Mouse (Mus musculus): Measurements from ENCODE around the gene Ltb4r1. TPM values are rescaled to one million over a fixed set of nuclear protein-coding genes. Genes with fewer than 3 reads are reported as not detected.

Gene Ltb4r1
- polyA plus RNA-seq, 1 experiment from 2014 or later: 1.0 TPM

GRCm38 (mm10) chr14:55779656-55780055 is 13.9 kb downstream of the Ltb4r1 start:
- H3K4me3 ChIP-seq (ENCODE audit: low read length): no peak overlapping the region
- ATAC-seq: no peak
- no peak overlapping the region for H3K27ac ChIP-seq (ENCODE audit: low read length)
- H3K4me2 ChIP-seq (ENCODE audit: low read depth, low read length): no peak overlapping the region
- H3K9ac ChIP-seq (ENCODE audit: low read depth, low read length): no peak overlapping the region
- 60% methylated on average over 16 of the region's 16 CpGs for WGBS
- no peaks in the 10 kb centered on the region for H3K27me3 ChIP-seq (replicated peaks; ENCODE audit: control insufficient read depth, insufficient read depth, low read length)
- no peaks in the 10 kb centered on the region for H3K9me3 ChIP-seq (ENCODE audit: control insufficient read depth, low read length)
- H3K36me3 ChIP-seq (ENCODE audit: control insufficient read depth, insufficient read depth, low read length): no peaks in the 10 kb centered on the region
- peaks cover 25% of the 10 kb centered on the region for H3K4me1 ChIP-seq (ENCODE audit: control insufficient read depth, insufficient read depth, low read length)

- no peak overlapping the region for H3K4me2 ChIP-seq (ENCODE audit: low read depth, low read length)
- H3K9me3 ChIP-seq (ENCODE audit: control insufficient read depth, low read length): no peaks in the 10 kb centered on the region
- no peak overlapping the region for H3K27ac ChIP-seq (ENCODE audit: low read length)
- no peak overlapping the region for H3K4me3 ChIP-seq (ENCODE audit: low read length)
- peaks cover 25% of the 10 kb centered on the region for H3K4me1 ChIP-seq (ENCODE audit: control insufficient read depth, insufficient read depth, low read length)
- no peak overlapping the region for H3K9ac ChIP-seq (ENCODE audit: low read depth, low read length)
- no peaks in the 10 kb centered on the region for H3K27me3 ChIP-seq (replicated peaks; ENCODE audit: control insufficient read depth, insufficient read depth, low read length)
- no peak for ATAC-seq
- no peaks in the 10 kb centered on the region for H3K36me3 ChIP-seq (ENCODE audit: control insufficient read depth, insufficient read depth, low read length)
- WGBS: 82% methylated on average over 11 of the region's 11 CpGs
Measured at GRCm38 (mm10) chr14:55780736-55781135, 15.0 kb downstream of the Ltb4r1 start.

GRCm38 (mm10) chr14:55781310-55781709 is 15.5 kb downstream of the Ltb4r1 start:
- Histone ChIP-seq H3K36me3 (ENCODE audit: control insufficient read depth, insufficient read depth, low read length) (no peaks in the 10 kb centered on the region), H3K4me2 (ENCODE audit: low read depth, low read length) (peak overlapping the region; percentile 42), H3K9ac (ENCODE audit: low read depth, low read length) (no peak overlapping the region), H3K4me1 (ENCODE audit: control insufficient read depth, insufficient read depth, low read length) (peaks cover 25% of the 10 kb centered on the region), H3K4me3 (ENCODE audit: low read length) (no peak overlapping the region; the same call in 1 of the 2 replicates), H3K27me3 (replicated peaks; ENCODE audit: control insufficient read depth, insufficient read depth, low read length) (no peaks in the 10 kb centered on the region), H3K27ac (ENCODE audit: low read length) (no peak overlapping the region), H3K9me3 (ENCODE audit: control insufficient read depth, low read length) (no peaks in the 10 kb centered on the region)
- WGBS: 17% methylated on average over 14 of the region's 14 CpGs
- ATAC-seq: peak; percentile 70

- H3K27ac ChIP-seq (ENCODE audit: low read length): 0 out of 2 replicates have a peak overlapping the region, but pooled peaks have one; percentile 27
Measured at GRCm38 (mm10) chr14:55782361-55782960, 16.7 kb downstream of the Ltb4r1 start.

GRCm38 (mm10) chr14:55783171-55783957 is 17.6 kb downstream of the Ltb4r1 start:
- no peaks in the 10 kb centered on the region for H3K36me3 ChIP-seq (ENCODE audit: control insufficient read depth, insufficient read depth, low read length)
- H3K4me3 ChIP-seq (ENCODE audit: low read length): peak overlapping the region; percentile 48
- peak; percentile 35 for ATAC-seq
- H3K9ac ChIP-seq (ENCODE audit: low read depth, low read length): peak overlapping the region; percentile 67
- WGBS: 9% methylated on average over 31 of the region's 31 CpGs
- peak overlapping the region; percentile 69 for H3K27ac ChIP-seq (ENCODE audit: low read length)
- H3K4me2 ChIP-seq (ENCODE audit: low read depth, low read length): peak overlapping the region; percentile 60
- H3K9me3 ChIP-seq (ENCODE audit: control insufficient read depth, low read length): no peaks in the 10 kb centered on the region
- no peaks in the 10 kb centered on the region for H3K27me3 ChIP-seq (replicated peaks; ENCODE audit: control insufficient read depth, insufficient read depth, low read length)
- H3K4me1 ChIP-seq (ENCODE audit: control insufficient read depth, insufficient read depth, low read length): peaks cover 17% of the 10 kb centered on the region

More at GRCm38 (mm10) chr14:55782361-55782960, 16.7 kb downstream of the Ltb4r1 start:
- H3K4me3 ChIP-seq (ENCODE audit: low read length): peak overlapping the region; percentile 48
- no peaks in the 10 kb centered on the region for H3K36me3 ChIP-seq (ENCODE audit: control insufficient read depth, insufficient read depth, low read length)
- peaks cover 16% of the 10 kb centered on the region for H3K4me1 ChIP-seq (ENCODE audit: control insufficient read depth, insufficient read depth, low read length)
- peak overlapping the region; percentile 60 for H3K4me2 ChIP-seq (ENCODE audit: low read depth, low read length)
- WGBS: 66% methylated on average over 9 of the region's 9 CpGs
- no peak for ATAC-seq
- H3K27me3 ChIP-seq (replicated peaks; ENCODE audit: control insufficient read depth, insufficient read depth, low read length): no peaks in the 10 kb centered on the region
- H3K9ac ChIP-seq (ENCODE audit: low read depth, low read length): peak overlapping the region; percentile 36; the same call in 1 of the 2 replicates
- H3K9me3 ChIP-seq (ENCODE audit: control insufficient read depth, low read length): no peaks in the 10 kb centered on the region

- Histone ChIP-seq H3K9ac (ENCODE audit: low read depth, low read length) (peak within 1 kb of the TSS; percentile 67), H3K4me2 (ENCODE audit: low read depth, low read length) (peak within 1 kb of the TSS; percentile 60), H3K27ac (ENCODE audit: low read length) (peak within 1 kb of the TSS; percentile 69), H3K4me3 (ENCODE audit: low read length) (peak within 1 kb of the TSS; percentile 48), H3K27me3 (replicated peaks; ENCODE audit: control insufficient read depth, insufficient read depth, low read length) (no peaks in the 10 kb centered on the region), H3K36me3 (ENCODE audit: control insufficient read depth, insufficient read depth, low read length) (no peaks in the 10 kb centered on the region), H3K4me1 (ENCODE audit: control insufficient read depth, insufficient read depth, low read length) (peaks cover 17% of the 10 kb centered on the region), H3K9me3 (ENCODE audit: control insufficient read depth, low read length) (no peaks in the 10 kb centered on the region)
- WGBS: 15% methylated on average over 13 of the region's 13 CpGs
- no peak for ATAC-seq
Measured at GRCm38 (mm10) chr14:55783958-55784235, 18.1 kb downstream of the Ltb4r1 start, which contains the start of gene Adcy4. Gene Adcy4, minus strand, starts transcription at chr14:55784095.

- H3K4me1 ChIP-seq (ENCODE audit: control insufficient read depth, insufficient read depth, low read length): peaks cover 17% of the 10 kb centered on the region
- no peak overlapping the region for H3K4me3 ChIP-seq (ENCODE audit: low read length)
- no peak overlapping the region for H3K9ac ChIP-seq (ENCODE audit: low read depth, low read length)
- no peaks in the 10 kb centered on the region for H3K9me3 ChIP-seq (ENCODE audit: control insufficient read depth, low read length)
- H3K4me2 ChIP-seq (ENCODE audit: low read depth, low read length): no peak overlapping the region
- WGBS: 44% methylated on average over 6 of the region's 6 CpGs
- ATAC-seq: no peak
- no peaks in the 10 kb centered on the region for H3K36me3 ChIP-seq (ENCODE audit: control insufficient read depth, insufficient read depth, low read length)
- H3K27me3 ChIP-seq (replicated peaks; ENCODE audit: control insufficient read depth, insufficient read depth, low read length): no peaks in the 10 kb centered on the region
- H3K27ac ChIP-seq (ENCODE audit: low read length): no peak overlapping the region
Measured at GRCm38 (mm10) chr14:55785195-55785594, 19.4 kb downstream of the Ltb4r1 start.

- Histone ChIP-seq H3K9ac (ENCODE audit: low read depth, low read length) (peak overlapping the region; percentile 62; the same call in 1 of the 2 replicates), H3K9me3 (ENCODE audit: control insufficient read depth, low read length) (no peaks in the 10 kb centered on the region), H3K4me2 (ENCODE audit: low read depth, low read length) (peak overlapping the region; percentile 74), H3K27ac (ENCODE audit: low read length) (no peak overlapping the region), H3K4me1 (ENCODE audit: control insufficient read depth, insufficient read depth, low read length) (peaks cover 8% of the 10 kb centered on the region), H3K4me3 (ENCODE audit: low read length) (peak overlapping the region; percentile 55), H3K36me3 (ENCODE audit: control insufficient read depth, insufficient read depth, low read length) (no peaks in the 10 kb centered on the region), H3K27me3 (replicated peaks; ENCODE audit: control insufficient read depth, insufficient read depth, low read length) (no peaks in the 10 kb centered on the region)
- WGBS: 45% methylated on average over 11 of the region's 11 CpGs
- no peak for ATAC-seq
Measured at GRCm38 (mm10) chr14:55787731-55788130, 22.0 kb downstream of the Ltb4r1 start.

GRCm38 (mm10) chr14:55788256-55789050 is 22.7 kb downstream of the Ltb4r1 start, which contains the start of gene Ripk3:
Gene Ripk3, minus strand, starts transcription at chr14:55788865.
- no peaks in the 10 kb centered on the region for H3K9me3 ChIP-seq (ENCODE audit: control insufficient read depth, low read length)
- no peaks in the 10 kb centered on the region for H3K36me3 ChIP-seq (ENCODE audit: control insufficient read depth, insufficient read depth, low read length)
- peak within 1 kb of the TSS; percentile 74 for H3K4me2 ChIP-seq (ENCODE audit: low read depth, low read length)
- no peaks in the 10 kb centered on the region for H3K27me3 ChIP-seq (replicated peaks; ENCODE audit: control insufficient read depth, insufficient read depth, low read length)
- H3K4me3 ChIP-seq (ENCODE audit: low read length): peak within 1 kb of the TSS; percentile 55
- no peak within 1 kb of the TSS for H3K27ac ChIP-seq (ENCODE audit: low read length)
- H3K4me1 ChIP-seq (ENCODE audit: control insufficient read depth, insufficient read depth, low read length): peaks cover 6% of the 10 kb centered on the region
- peak within 1 kb of the TSS; percentile 62 for H3K9ac ChIP-seq (ENCODE audit: low read depth, low read length)
- peak; percentile 77 for ATAC-seq
- WGBS: 4% methylated on average over 40 of the region's 40 CpGs
